Mouse (Mus musculus): ENCODE results near the gene Mdp1. TPM values are rescaled to one million over a fixed set of nuclear protein-coding genes. Genes with fewer than 3 reads are reported as not detected.

The Mdp1 gene
- polyA plus RNA-seq, 1 experiment from 2014 or later, result 64.0 TPM

GRCm38 (mm10) chr14:55614565-55615178 lies 45.6 kb downstream of the Mdp1 start:
- 81% methylated on average over 7 of the region's 7 CpGs for WGBS
- ATAC-seq (ENCODE audit: insufficient number of reproducible peaks, low FRiP score, low TSS enrichment, low read depth), result no peak
- no peak overlapping the region for H3K9ac ChIP-seq (ENCODE audit: low read length)

GRCm38 (mm10) chr14:55613346-55613745 lies 47.0 kb downstream of the Mdp1 start:
- 79% methylated on average over 6 of the region's 6 CpGs for WGBS
- Histone ChIP-seq H3K9me3 (ENCODE audit: control insufficient read depth, low read length) (no peaks in the 10 kb centered on the region), H3K27me3 (ENCODE audit: control insufficient read depth, insufficient read depth, low read length) (no peaks in the 10 kb centered on the region), H3K36me3 (ENCODE audit: control insufficient read depth, insufficient read depth, low read length) (peaks cover 6% of the 10 kb centered on the region), H3K4me2 (ENCODE audit: low read depth, severe bottlenecking) (no peak overlapping the region), H3K4me3 (ENCODE audit: low read depth, low read length) (no peak overlapping the region), H3K27ac (replicated peaks; ENCODE audit: low read depth, low read length) (no peak overlapping the region), H3K9ac (ENCODE audit: low read length) (no peak overlapping the region), H3K4me1 (ENCODE audit: control insufficient read depth, insufficient read depth, low read length) (no peaks in the 10 kb centered on the region)
- ATAC-seq (ENCODE audit: insufficient number of reproducible peaks, low FRiP score, low TSS enrichment, low read depth) (no peak), DNase-seq (ENCODE audit: low spot score) (no peak)

More at GRCm38 (mm10) chr14:55614565-55615178, 45.6 kb downstream of the Mdp1 start:
- H3K4me1 ChIP-seq (ENCODE audit: control insufficient read depth, insufficient read depth, low read length), result no peaks in the 10 kb centered on the region
- no peak overlapping the region for H3K4me2 ChIP-seq (ENCODE audit: low read depth, severe bottlenecking)
- no peak for DNase-seq (ENCODE audit: low spot score)
- no peak overlapping the region for H3K27ac ChIP-seq (replicated peaks; ENCODE audit: low read depth, low read length)
- no peak overlapping the region for H3K4me3 ChIP-seq (ENCODE audit: low read depth, low read length)
- no peaks in the 10 kb centered on the region for H3K27me3 ChIP-seq (ENCODE audit: control insufficient read depth, insufficient read depth, low read length)
- H3K9me3 ChIP-seq (ENCODE audit: control insufficient read depth, low read length), result no peaks in the 10 kb centered on the region
- no peaks in the 10 kb centered on the region; the same call in 1 of the 2 replicates for H3K36me3 ChIP-seq (ENCODE audit: control insufficient read depth, insufficient read depth, low read length)

GRCm38 (mm10) chr14:55608339-55608738 lies 52.0 kb downstream of the Mdp1 start:
- Histone ChIP-seq H3K27me3 (ENCODE audit: control insufficient read depth, insufficient read depth, low read length) (no peaks in the 10 kb centered on the region), H3K9ac (ENCODE audit: low read length) (no peak overlapping the region), H3K36me3 (ENCODE audit: control insufficient read depth, insufficient read depth, low read length) (peaks cover 7% of the 10 kb centered on the region), H3K9me3 (ENCODE audit: control insufficient read depth, low read length) (no peaks in the 10 kb centered on the region), H3K4me2 (ENCODE audit: low read depth, severe bottlenecking) (no peak overlapping the region), H3K27ac (replicated peaks; ENCODE audit: low read depth, low read length) (no peak overlapping the region), H3K4me1 (ENCODE audit: control insufficient read depth, insufficient read depth, low read length) (no peaks in the 10 kb centered on the region), H3K4me3 (ENCODE audit: low read depth, low read length) (no peak overlapping the region)
- DNase-seq (ENCODE audit: low spot score) (no peak), ATAC-seq (ENCODE audit: insufficient number of reproducible peaks, low FRiP score, low TSS enrichment, low read depth) (no peak)
- WGBS, result 93% methylated on average over 6 of the region's 6 CpGs

Other genes with a start within 250 kb of the Mdp1 start
- 49.4 and 55.3 TPM in 2 replicates for gene Dhrs4, start 181.8 kb downstream of the Mdp1 start, polyA plus RNA-seq (2014; fragmentation: Nextera tagmentation; extraction: Ambion mirVana)
- gene Carmil3, start 169.9 kb downstream of the Mdp1 start, polyA plus RNA-seq (2014; fragmentation: Nextera tagmentation; extraction: Ambion mirVana), result 3.0 and 3.7 TPM in 2 replicates
- gene Cpne6, start 150.1 kb downstream of the Mdp1 start, polyA plus RNA-seq (2014; fragmentation: Nextera tagmentation; extraction: Ambion mirVana), result not detected in 2 replicates
- not detected in 2 replicates for gene Nrl, start 135.5 kb downstream of the Mdp1 start, polyA plus RNA-seq (2014; fragmentation: Nextera tagmentation; extraction: Ambion mirVana)
- 20.4 and 21.6 TPM in 2 replicates for gene Pck2, start 120.2 kb downstream of the Mdp1 start, polyA plus RNA-seq (2014; fragmentation: Nextera tagmentation; extraction: Ambion mirVana)
- 67.7 and 68.0 TPM in 2 replicates for gene Dcaf11, start 100.5 kb downstream of the Mdp1 start, polyA plus RNA-seq (2014; fragmentation: Nextera tagmentation; extraction: Ambion mirVana)
- 0.48 and 0.79 TPM in 2 replicates for gene A730061H03Rik, start 100.1 kb downstream of the Mdp1 start, polyA plus RNA-seq (2014; fragmentation: Nextera tagmentation; extraction: Ambion mirVana)
- gene Fitm1, start 84.9 kb downstream of the Mdp1 start, polyA plus RNA-seq (2014; fragmentation: Nextera tagmentation; extraction: Ambion mirVana), result 5.0 and 6.5 TPM in 2 replicates
- 138 and 152 TPM in 2 replicates for gene Psme1, start 82.4 kb downstream of the Mdp1 start, polyA plus RNA-seq (2014; fragmentation: Nextera tagmentation; extraction: Ambion mirVana)
- gene Emc9, start 75.2 kb downstream of the Mdp1 start, polyA plus RNA-seq (2014; fragmentation: Nextera tagmentation; extraction: Ambion mirVana), result 4.2 and 4.6 TPM in 2 replicates
- gene Psme2, start 69.4 kb downstream of the Mdp1 start, polyA plus RNA-seq (2014; fragmentation: Nextera tagmentation; extraction: Ambion mirVana), result 195 and 225 TPM in 2 replicates
- 10.3 and 13.9 TPM in 2 replicates for gene Rnf31, start 68.8 kb downstream of the Mdp1 start, polyA plus RNA-seq (2014; fragmentation: Nextera tagmentation; extraction: Ambion mirVana)
- gene Irf9, start 56.9 kb downstream of the Mdp1 start, polyA plus RNA-seq (2014; fragmentation: Nextera tagmentation; extraction: Ambion mirVana), result 5.9 and 6.7 TPM in 2 replicates
- 7.7 TPM in 2 replicates for gene Rec8, start 42.5 kb downstream of the Mdp1 start, polyA plus RNA-seq (2014; fragmentation: Nextera tagmentation; extraction: Ambion mirVana)
- 91.5 and 100 TPM in 2 replicates for gene Ipo4, start 24.6 kb downstream of the Mdp1 start, polyA plus RNA-seq (2014; fragmentation: Nextera tagmentation; extraction: Ambion mirVana)
- 2.2 and 2.9 TPM in 2 replicates for gene Gm49378, start 22.6 kb downstream of the Mdp1 start, polyA plus RNA-seq (2014; fragmentation: Nextera tagmentation; extraction: Ambion mirVana)
- gene Tm9sf1, start 16.7 kb downstream of the Mdp1 start, polyA plus RNA-seq (2014; fragmentation: Nextera tagmentation; extraction: Ambion mirVana), result 83.2 and 83.3 TPM in 2 replicates
- 0.77 and 0.91 TPM in 2 replicates for gene Tssk4, start 10.3 kb downstream of the Mdp1 start, polyA plus RNA-seq (2014; fragmentation: Nextera tagmentation; extraction: Ambion mirVana)
- 55.4 and 60.9 TPM in 2 replicates for gene Gmpr2, start 11.4 kb upstream of the Mdp1 start, polyA plus RNA-seq (2014; fragmentation: Nextera tagmentation; extraction: Ambion mirVana)
- 619 and 660 TPM in 2 replicates for gene Nedd8, start 11.6 kb upstream of the Mdp1 start, polyA plus RNA-seq (2014; fragmentation: Nextera tagmentation; extraction: Ambion mirVana)
- 68.1 and 68.5 TPM in 2 replicates for gene Tinf2, start 21.3 kb upstream of the Mdp1 start, polyA plus RNA-seq (2014; fragmentation: Nextera tagmentation; extraction: Ambion mirVana)
- 2.1 TPM in 2 replicates for gene Tgm1, start 53.4 kb upstream of the Mdp1 start, polyA plus RNA-seq (2014; fragmentation: Nextera tagmentation; extraction: Ambion mirVana)
- gene Rabggta, start 61.8 kb upstream of the Mdp1 start, polyA plus RNA-seq (2014; fragmentation: Nextera tagmentation; extraction: Ambion mirVana), result 20.0 and 20.2 TPM in 2 replicates
- gene Dhrs1, start 85.2 kb upstream of the Mdp1 start, polyA plus RNA-seq (2014; fragmentation: Nextera tagmentation; extraction: Ambion mirVana), result 65.9 and 72.8 TPM in 2 replicates
- gene Nop9, start 85.2 kb upstream of the Mdp1 start, polyA plus RNA-seq (2014; fragmentation: Nextera tagmentation; extraction: Ambion mirVana), result 55.5 and 56.7 TPM in 2 replicates
- 0.37 TPM in 1 of 2 replicates, not detected in the other for gene Cideb, start 98.0 kb upstream of the Mdp1 start, polyA plus RNA-seq (2014; fragmentation: Nextera tagmentation; extraction: Ambion mirVana)
- gene Ltb4r2, start 100.9 kb upstream of the Mdp1 start, polyA plus RNA-seq (2014; fragmentation: Nextera tagmentation; extraction: Ambion mirVana), result 0.39 and 0.68 TPM in 2 replicates
- 0.17 TPM in 1 of 2 replicates, not detected in the other for gene Ltb4r1, start 105.5 kb upstream of the Mdp1 start, polyA plus RNA-seq (2014; fragmentation: Nextera tagmentation; extraction: Ambion mirVana)
- 13.2 and 15.0 TPM in 2 replicates for gene Adcy4, start 123.6 kb upstream of the Mdp1 start, polyA plus RNA-seq (2014; fragmentation: Nextera tagmentation; extraction: Ambion mirVana)
- gene Ripk3, start 128.4 kb upstream of the Mdp1 start, polyA plus RNA-seq (2014; fragmentation: Nextera tagmentation; extraction: Ambion mirVana), result 26.3 and 30.8 TPM in 2 replicates
- gene Nfatc4, start 162.6 kb upstream of the Mdp1 start, polyA plus RNA-seq (2014; fragmentation: Nextera tagmentation; extraction: Ambion mirVana), result 105 and 106 TPM in 2 replicates
- 21.6 and 24.7 TPM in 2 replicates for gene Nynrin, start 193.5 kb upstream of the Mdp1 start, polyA plus RNA-seq (2014; fragmentation: Nextera tagmentation; extraction: Ambion mirVana)
- gene Cbln3, start 223.9 kb upstream of the Mdp1 start, polyA plus RNA-seq (2014; fragmentation: Nextera tagmentation; extraction: Ambion mirVana), result 0.11 and 0.27 TPM in 2 replicates
- gene Khnyn, start 224.4 kb upstream of the Mdp1 start, polyA plus RNA-seq (2014; fragmentation: Nextera tagmentation; extraction: Ambion mirVana), result 17.4 and 18.4 TPM in 2 replicates
- gene Sdr39u1, start 239.8 kb upstream of the Mdp1 start, polyA plus RNA-seq (2014; fragmentation: Nextera tagmentation; extraction: Ambion mirVana), result 67.2 and 70.2 TPM in 2 replicates

Measured in limb, embryonic 11.5 days (tissue).